Mouse (Mus musculus): Measurements from ENCODE around the gene Fbxl17.

- TF ChIP-seq CTCF (IDR thresholded peaks at IDR 0.05; ENCODE audit: low read depth, low read length) (no peak), POLR2AphosphoS5 (IDR thresholded peaks at IDR 0.05; ENCODE audit: insufficient replicate concordance, low read depth, low read length) (no peak), GATA1 (IDR thresholded peaks at IDR 0.05; ENCODE audit: borderline replicate concordance, low read length) (no peak), TAL1 (conservative IDR thresholded peaks at IDR 0.05; ENCODE audit: low read depth, low read length) (no peak)
Observed at GRCm38 (mm10) chr17:63168019-63168788, 331.6 kb downstream of the Fbxl17 start.
